Mouse (Mus musculus): ENCODE measurements around the gene Sf3b6. TPM values are rescaled to one million over a fixed set of nuclear protein-coding genes. Genes with fewer than 3 reads are reported as not detected.

Gene Sf3b6
- polyA plus RNA-seq, 1 experiment from 2014 or later = 330 TPM

- under 1% methylated on average over 12 of the region's 12 CpGs for WGBS
- ATAC-seq (ENCODE audit: insufficient read depth, low FRiP score, low TSS enrichment) = no peak
- Histone ChIP-seq H3K9ac (ENCODE audit: low read length) (peak overlapping the region; percentile 35), H3K4me2 (ENCODE audit: low read depth) (peak overlapping the region; percentile 63), H3K27ac (ENCODE audit: low read depth, low read length) (no peak overlapping the region), H3K4me1 (ENCODE audit: control insufficient read depth, insufficient read depth, low read length) (peaks cover 10% of the 10 kb centered on the region), H3K9me3 (ENCODE audit: control insufficient read depth, low read length) (no peaks in the 10 kb centered on the region), H3K4me3 (ENCODE audit: low read depth, low read length) (peak overlapping the region; percentile 54), H3K27me3 (ENCODE audit: control insufficient read depth, insufficient read depth, low read length) (peaks cover 5% of the 10 kb centered on the region; the same call in 1 of the 2 replicates), H3K36me3 (ENCODE audit: control insufficient read depth, insufficient read depth, low read length) (no peaks in the 10 kb centered on the region)
- peak; percentile 31 for DNase-seq (ENCODE audit: low spot score)
These were observed 26.4 kb downstream of the Sf3b6 start for GRCm38 (mm10) chr12:4843741-4844140.

GRCm38 (mm10) chr12:4856160-4856559, 38.8 kb downstream of the Sf3b6 start:
- ATAC-seq (ENCODE audit: insufficient read depth, low FRiP score, low TSS enrichment) (no peak), DNase-seq (ENCODE audit: low spot score) (no peak)
- H3K4me1 ChIP-seq (ENCODE audit: control insufficient read depth, insufficient read depth, low read length) = peaks cover 6% of the 10 kb centered on the region; the same call in 1 of the 2 replicates
- 96% methylated on average over 5 of the region's 5 CpGs for WGBS
- H3K36me3 ChIP-seq (ENCODE audit: control insufficient read depth, insufficient read depth, low read length) = 0 out of 2 replicates have a peak, but pooled peaks cover 2% of the 10 kb centered on the region
- H3K4me2 ChIP-seq (ENCODE audit: low read depth) = no peak overlapping the region
- H3K9me3 ChIP-seq (ENCODE audit: control insufficient read depth, low read length) = no peaks in the 10 kb centered on the region
- H3K4me3 ChIP-seq (ENCODE audit: low read depth, low read length) = no peak overlapping the region
- no peak overlapping the region for H3K9ac ChIP-seq (ENCODE audit: low read length)
- no peak overlapping the region for H3K27ac ChIP-seq (ENCODE audit: low read depth, low read length)
- no peaks in the 10 kb centered on the region for H3K27me3 ChIP-seq (ENCODE audit: control insufficient read depth, insufficient read depth, low read length)

GRCm38 (mm10) chr12:4856834-4857233, 39.5 kb downstream of the Sf3b6 start:
- Histone ChIP-seq H3K27me3 (ENCODE audit: control insufficient read depth, insufficient read depth, low read length) (no peaks in the 10 kb centered on the region), H3K4me1 (ENCODE audit: control insufficient read depth, insufficient read depth, low read length) (peaks cover 6% of the 10 kb centered on the region; the same call in 1 of the 2 replicates), H3K27ac (ENCODE audit: low read depth, low read length) (no peak overlapping the region), H3K4me3 (ENCODE audit: low read depth, low read length) (no peak overlapping the region), H3K4me2 (ENCODE audit: low read depth) (no peak overlapping the region), H3K9me3 (ENCODE audit: control insufficient read depth, low read length) (no peaks in the 10 kb centered on the region), H3K36me3 (ENCODE audit: control insufficient read depth, insufficient read depth, low read length) (0 out of 2 replicates have a peak, but pooled peaks cover 2% of the 10 kb centered on the region), H3K9ac (ENCODE audit: low read length) (no peak overlapping the region)
- 97% methylated on average over 2 of the region's 2 CpGs for WGBS
- DNase-seq (ENCODE audit: low spot score) (no peak), ATAC-seq (ENCODE audit: insufficient read depth, low FRiP score, low TSS enrichment) (no peak)

- Histone ChIP-seq H3K27me3 (ENCODE audit: control insufficient read depth, insufficient read depth, low read length) (no peaks in the 10 kb centered on the region), H3K4me3 (ENCODE audit: low read depth, low read length) (no peak overlapping the region), H3K9ac (ENCODE audit: low read length) (no peak overlapping the region), H3K9me3 (ENCODE audit: control insufficient read depth, low read length) (no peaks in the 10 kb centered on the region), H3K27ac (ENCODE audit: low read depth, low read length) (peak overlapping the region; percentile 72; the same call in 1 of the 2 replicates), H3K36me3 (ENCODE audit: control insufficient read depth, insufficient read depth, low read length) (peaks cover 4% of the 10 kb centered on the region), H3K4me2 (ENCODE audit: low read depth) (no peak overlapping the region), H3K4me1 (ENCODE audit: control insufficient read depth, insufficient read depth, low read length) (peaks cover 6% of the 10 kb centered on the region; the same call in 1 of the 2 replicates)
- peak; percentile 84 for ATAC-seq (ENCODE audit: insufficient read depth, low FRiP score, low TSS enrichment)
- peak; percentile 66 for DNase-seq (ENCODE audit: low spot score)
- WGBS = 46% methylated on average over 11 of the region's 11 CpGs
These were observed 42.0 kb downstream of the Sf3b6 start for GRCm38 (mm10) chr12:4859241-4859914.

GRCm38 (mm10) chr12:4862672-4863071, 45.3 kb downstream of the Sf3b6 start:
- no peak for DNase-seq (ENCODE audit: low spot score)
- Histone ChIP-seq H3K4me3 (ENCODE audit: low read depth, low read length) (no peak overlapping the region), H3K4me1 (ENCODE audit: control insufficient read depth, insufficient read depth, low read length) (peaks cover 6% of the 10 kb centered on the region; the same call in 1 of the 2 replicates)

GRCm38 (mm10) chr12:4863654-4864337, 46.5 kb downstream of the Sf3b6 start:
- no peak for ATAC-seq (ENCODE audit: insufficient read depth, low FRiP score, low TSS enrichment)
- no peak overlapping the region for H3K4me3 ChIP-seq (ENCODE audit: low read depth, low read length)
- H3K9ac ChIP-seq (ENCODE audit: low read length) = no peak overlapping the region
- H3K27me3 ChIP-seq (ENCODE audit: control insufficient read depth, insufficient read depth, low read length) = no peaks in the 10 kb centered on the region
- H3K9me3 ChIP-seq (ENCODE audit: control insufficient read depth, low read length) = no peaks in the 10 kb centered on the region
- H3K36me3 ChIP-seq (ENCODE audit: control insufficient read depth, insufficient read depth, low read length) = peaks cover 2% of the 10 kb centered on the region
- no peak overlapping the region for H3K27ac ChIP-seq (ENCODE audit: low read depth, low read length)
- no peak overlapping the region for H3K4me2 ChIP-seq (ENCODE audit: low read depth)
- WGBS = 79% methylated on average over 4 of the region's 4 CpGs
- no peak for DNase-seq (ENCODE audit: low spot score)
- peaks cover 6% of the 10 kb centered on the region; the same call in 1 of the 2 replicates for H3K4me1 ChIP-seq (ENCODE audit: control insufficient read depth, insufficient read depth, low read length)

More at GRCm38 (mm10) chr12:4862672-4863071, 45.3 kb downstream of the Sf3b6 start:
- no peaks in the 10 kb centered on the region for H3K9me3 ChIP-seq (ENCODE audit: control insufficient read depth, low read length)
- H3K27me3 ChIP-seq (ENCODE audit: control insufficient read depth, insufficient read depth, low read length) = no peaks in the 10 kb centered on the region
- WGBS = 90% methylated on average over 4 of the region's 4 CpGs
- no peak overlapping the region for H3K4me2 ChIP-seq (ENCODE audit: low read depth)
- ATAC-seq (ENCODE audit: insufficient read depth, low FRiP score, low TSS enrichment) = no peak
- H3K27ac ChIP-seq (ENCODE audit: low read depth, low read length) = no peak overlapping the region
- H3K9ac ChIP-seq (ENCODE audit: low read length) = no peak overlapping the region
- H3K36me3 ChIP-seq (ENCODE audit: control insufficient read depth, insufficient read depth, low read length) = peaks cover 2% of the 10 kb centered on the region

- Histone ChIP-seq H3K27ac (ENCODE audit: low read depth, low read length) (no peak overlapping the region), H3K27me3 (ENCODE audit: control insufficient read depth, insufficient read depth, low read length) (no peaks in the 10 kb centered on the region), H3K4me2 (ENCODE audit: low read depth) (no peak overlapping the region), H3K4me1 (ENCODE audit: control insufficient read depth, insufficient read depth, low read length) (peaks cover 4% of the 10 kb centered on the region; the same call in 1 of the 2 replicates), H3K36me3 (ENCODE audit: control insufficient read depth, insufficient read depth, low read length) (peaks cover 2% of the 10 kb centered on the region), H3K4me3 (ENCODE audit: low read depth, low read length) (no peak overlapping the region), H3K9me3 (ENCODE audit: control insufficient read depth, low read length) (no peaks in the 10 kb centered on the region), H3K9ac (ENCODE audit: low read length) (no peak overlapping the region)
- 77% methylated on average over 4 of the region's 4 CpGs for WGBS
- no peak for ATAC-seq (ENCODE audit: insufficient read depth, low FRiP score, low TSS enrichment)
- DNase-seq (ENCODE audit: low spot score) = no peak
These were observed 47.0 kb downstream of the Sf3b6 start for GRCm38 (mm10) chr12:4864338-4864690.

GRCm38 (mm10) chr12:4868924-4869323, 51.6 kb downstream of the Sf3b6 start:
- Histone ChIP-seq H3K4me1 (ENCODE audit: control insufficient read depth, insufficient read depth, low read length) (no peaks in the 10 kb centered on the region), H3K9ac (ENCODE audit: low read length) (no peak overlapping the region), H3K36me3 (ENCODE audit: control insufficient read depth, insufficient read depth, low read length) (no peaks in the 10 kb centered on the region), H3K4me2 (ENCODE audit: low read depth) (no peak overlapping the region), H3K9me3 (ENCODE audit: control insufficient read depth, low read length) (no peaks in the 10 kb centered on the region), H3K27ac (ENCODE audit: low read depth, low read length) (no peak overlapping the region), H3K4me3 (ENCODE audit: low read depth, low read length) (no peak overlapping the region), H3K27me3 (ENCODE audit: control insufficient read depth, insufficient read depth, low read length) (no peaks in the 10 kb centered on the region)
- DNase-seq (ENCODE audit: low spot score) (no peak), ATAC-seq (ENCODE audit: insufficient read depth, low FRiP score, low TSS enrichment) (no peak)
- WGBS = 83% methylated on average over 8 of the region's 8 CpGs
